Mouse (Mus musculus) embryonic stem cell, embryonic (primary cell): ENCODE results near the gene Cks1b.

ENCODE experiments used
- CTCF ChIA-PET, 4 experiments: fragments of 300-600 bp in 2 of 4; fragments of 350-600 bp in 2 of 4; sonication (Branson Sonifier 250); formaldehyde crosslinking; loops; one replicate each; lab custom pipeline; 2022; ENCODE audit warnings: inconsistent platforms in 2 of 4; lab: Charles Lee
- POLR2A ChIA-PET, 4 experiments: fragments of 300-600 bp in 2 of 4; fragments of 350-600 bp in 2 of 4; sonication (Branson Sonifier 250); formaldehyde crosslinking; loops; one replicate each; lab custom pipeline; 2022; ENCODE audit warnings: antibody characterized with exemption in 4 of 4, inconsistent platforms in 1 of 4; lab: Charles Lee

Gene Cks1b

GRCm38 (mm10) chr3:89418170-89418860 is at the start of gene Cks1b, which contains the start of gene Shc1:
Cks1b (minus strand) TSS chr3:89418383.
Shc1 (plus strand) TSS chr3:89418443.
- ChIA-PET POLR2A (interaction anchor here in 3 of 4 experiments (0.5 to 12.6 kb wide), 63 partner anchors 9 to 1095 kb away, joined by 3 to 192 read pairs (median 5); partner anchors contain the start of genes Zbtb7b (in 3 of the 3), Efna3 (in 2 of the 3), Lenep (in 2 of the 3) and Pbxip1 (in 2 of the 3)), CTCF (interaction anchor here (0.5 to 2.8 kb wide), 20 partner anchors 10 to 173 kb away, joined by 3 to 26 read pairs (median 4); partner anchors contain the start of genes Krtcap2 (in 1 of the 4), Pbxip1 (in 1 of the 4), Pmvk (in 1 of the 4) and Trim46 (in 1 of the 4))

- CTCF ChIA-PET: interaction anchor here in 3 of 4 experiments (0.6 to 3.6 kb wide), 24 partner anchors 8 to 271 kb away, joined by 3 to 32 read pairs (median 4); partner anchors contain the start of genes Cks1b (in 1 of the 3), Pbxip1 (in 1 of the 3) and Shc1 (in 1 of the 3)
- POLR2A ChIA-PET: interaction anchor here in 3 of 4 experiments (0.6 to 6.1 kb wide), 53 partner anchors 8 to 342 kb away, joined by 3 to 40 read pairs (median 4); partner anchors contain the start of genes Pygo2 (in 3 of the 3), Cks1b (in 2 of the 3), Pbxip1 (in 2 of the 3) and Shc1 (in 2 of the 3)
Measured at GRCm38 (mm10) chr3:89458965-89459807, 41.0 kb upstream of the Cks1b start.

- ChIA-PET CTCF (interaction anchor here in 3 of 4 experiments (0.6 to 3.6 kb wide), 23 partner anchors 9 to 272 kb away, joined by 3 to 32 read pairs (median 4); partner anchors contain the start of genes Cks1b (in 1 of the 3), Pbxip1 (in 1 of the 3) and Shc1 (in 1 of the 3)), POLR2A (interaction anchor here in 3 of 4 experiments (0.6 to 6.1 kb wide), 42 partner anchors 8 to 343 kb away, joined by 3 to 40 read pairs (median 4); partner anchors contain the start of genes Cks1b (in 2 of the 3), Pbxip1 (in 2 of the 3), Pygo2 (in 2 of the 3) and Shc1 (in 2 of the 3))
Measured at GRCm38 (mm10) chr3:89458372-89458964, 40.3 kb upstream of the Cks1b start.

- CTCF ChIA-PET: interaction anchor here (0.5 to 4.8 kb wide), 131 partner anchors 9 to 841 kb away, joined by 3 to 81 read pairs (median 4); partner anchors contain the start of genes Cks1b (in 2 of the 4), Flad1 (in 2 of the 4), Kcnn3 (in 2 of the 4) and Pygo2 (in 2 of the 4)
Measured at GRCm38 (mm10) chr3:89456726-89457665, 38.8 kb upstream of the Cks1b start.

GRCm38 (mm10) chr3:89455786-89456285 is 37.7 kb upstream of the Cks1b start:
- CTCF ChIA-PET: interaction anchor here (0.6 to 4.8 kb wide), 69 partner anchors 8 to 1172 kb away, joined by 3 to 81 read pairs (median 5); partner anchors contain the start of genes Cks1b (in 2 of the 4), Shc1 (in 2 of the 4), Adam15 (in 1 of the 4) and Efna3 (in 1 of the 4)
- POLR2A ChIA-PET: interaction anchor here in 3 of 4 experiments (0.6 to 6.1 kb wide), 46 partner anchors 9 to 371 kb away, joined by 3 to 40 read pairs (median 5); partner anchors contain the start of genes Cks1b (in 3 of the 3), Shc1 (in 3 of the 3), Pbxip1 (in 2 of the 3) and Pygo2 (in 2 of the 3)

More at GRCm38 (mm10) chr3:89456726-89457665, 38.8 kb upstream of the Cks1b start:
- POLR2A ChIA-PET: interaction anchor here in 3 of 4 experiments (0.6 to 6.1 kb wide), 58 partner anchors 8 to 904 kb away, joined by 3 to 40 read pairs (median 4); partner anchors contain the start of genes Pbxip1 (in 3 of the 3), Cks1b (in 2 of the 3), Efna3 (in 2 of the 3) and Pygo2 (in 2 of the 3)

- CTCF ChIA-PET: interaction anchor here (0.5 to 4.8 kb wide), 38 partner anchors 8 to 347 kb away, joined by 3 to 81 read pairs (median 4); partner anchors contain the start of genes Pygo2 (in 2 of the 4), Adam15 (in 1 of the 4), Cks1b (in 1 of the 4) and Shc1 (in 1 of the 4)
- POLR2A ChIA-PET: interaction anchor here in 3 of 4 experiments (0.5 to 6.1 kb wide), 42 partner anchors 9 to 833 kb away, joined by 3 to 40 read pairs (median 4); partner anchors contain the start of genes Pbxip1 (in 3 of the 3), Cks1b (in 2 of the 3), Shc1 (in 2 of the 3) and Clk2 (in 1 of the 3)
Measured at GRCm38 (mm10) chr3:89454401-89455177, 36.4 kb upstream of the Cks1b start, which contains the start of gene Pmvk. Pmvk (plus strand) TSS chr3:89454541.

- POLR2A ChIA-PET: interaction anchor here in 3 of 4 experiments (0.7 to 7.0 kb wide), 16 partner anchors 15 to 268 kb away, joined by 3 to 82 read pairs (median 3); partner anchors contain the start of genes Pbxip1 (in 2 of the 3), Flad1 (in 1 of the 3) and Pygo2 (in 1 of the 3)
- CTCF ChIA-PET: interaction anchor here in 2 of 4 experiments (0.8 to 1.4 kb wide), 7 partner anchors 15 to 55 kb away, joined by 3 to 12 read pairs (median 4); partner anchors contain the start of gene Pbxip1 (in 1 of the 2)
Measured at GRCm38 (mm10) chr3:89451916-89452315, 33.7 kb upstream of the Cks1b start.

GRCm38 (mm10) chr3:89449541-89449940 is 31.4 kb upstream of the Cks1b start:
- POLR2A ChIA-PET: interaction anchor here (0.6 to 7.0 kb wide), 59 partner anchors 9 to 649 kb away, joined by 3 to 82 read pairs (median 5); partner anchors contain the start of genes Pbxip1 (in 3 of the 4), Pygo2 (in 3 of the 4), Cks1b (in 2 of the 4) and Shc1 (in 2 of the 4)
- CTCF ChIA-PET: interaction anchor here (0.5 to 3.3 kb wide), 102 partner anchors 8 to 1180 kb away, joined by 3 to 52 read pairs (median 4); partner anchors contain the start of genes Pbxip1 (in 4 of the 4), Cks1b (in 2 of the 4), Flad1 (in 2 of the 4) and Kcnn3 (in 2 of the 4)

GRCm38 (mm10) chr3:89448720-89449537 is 30.7 kb upstream of the Cks1b start:
- POLR2A ChIA-PET: interaction anchor here (0.6 to 7.0 kb wide), 64 partner anchors 8 to 351 kb away, joined by 3 to 82 read pairs (median 5); partner anchors contain the start of genes Pbxip1 (in 3 of the 4), Pygo2 (in 3 of the 4), Cks1b (in 2 of the 4) and Shc1 (in 2 of the 4)
- CTCF ChIA-PET: interaction anchor here (0.6 to 3.3 kb wide), 95 partner anchors 7 to 1179 kb away, joined by 3 to 52 read pairs (median 5); partner anchors contain the start of genes Pbxip1 (in 4 of the 4), Flad1 (in 2 of the 4), Adam15 (in 1 of the 4) and Cks1b (in 1 of the 4)

GRCm38 (mm10) chr3:89440691-89441090 is 22.5 kb upstream of the Cks1b start:
- POLR2A ChIA-PET: interaction anchor here in 2 of 4 experiments (0.6 to 1.3 kb wide), 3 partner anchors 9 to 163 kb away, joined by 3 to 7 read pairs (median 3); no protein-coding TSS in a partner anchor
- CTCF ChIA-PET: interaction anchor here in 2 of 4 experiments (0.6 to 1.9 kb wide), 2 partner anchors 9 to 16 kb away, joined by 3 to 5 read pairs; no protein-coding TSS in a partner anchor

- ChIA-PET POLR2A (interaction anchor here (0.7 to 10.3 kb wide), 32 partner anchors 10 to 286 kb away, joined by 3 to 82 read pairs (median 7); partner anchors contain the start of genes Pmvk (in 3 of the 4), Cks1b (in 2 of the 4), Shc1 (in 2 of the 4) and Efna3 (in 1 of the 4)), CTCF (interaction anchor here (0.6 to 2.4 kb wide), 11 partner anchors 11 to 59 kb away, joined by 3 to 28 read pairs (median 6); no protein-coding TSS in a partner anchor)
Measured at GRCm38 (mm10) chr3:89437269-89437668, 19.1 kb upstream of the Cks1b start.
